Mouse (Mus musculus) thymus, adult 18-20 months (tissue): ENCODE data around the gene Taf3.

ENCODE experiments used
- DNase-seq, 2 experiments: peaks; one replicate each; pipeline ENCODE4 v3.0.0; 2022; ENCODE audit warnings: mixed read lengths in 2 of 2

Taf3 gene

GRCm38 (mm10) chr2:9888913-9889650, 159.3 kb downstream of the Taf3 start, which contains the start of gene 9230102O04Rik:
Gene 9230102O04Rik, minus strand, starts transcription at chr2:9889540.
- peak in 1 of 2 experiments; percentile 49 for DNase-seq

GRCm38 (mm10) chr2:9887636-9888035, 160.8 kb downstream of the Taf3 start:
- no peak for DNase-seq

GRCm38 (mm10) chr2:9886921-9887610, 161.3 kb downstream of the Taf3 start:
- DNase-seq = no peak

- DNase-seq = no peak
These were observed 162.4 kb downstream of the Taf3 start for GRCm38 (mm10) chr2:9886031-9886430.

- DNase-seq = no peak
These were observed 163.1 kb downstream of the Taf3 start for GRCm38 (mm10) chr2:9885217-9885770.

GRCm38 (mm10) chr2:9884533-9885216, 163.7 kb downstream of the Taf3 start:
- DNase-seq = no peak

GRCm38 (mm10) chr2:9883803-9884532, 164.4 kb downstream of the Taf3 start:
- no peak for DNase-seq

- DNase-seq = no peak
These were observed 165.2 kb downstream of the Taf3 start for GRCm38 (mm10) chr2:9882926-9883802.

GRCm38 (mm10) chr2:9882371-9882925, 165.9 kb downstream of the Taf3 start:
- no peak for DNase-seq

GRCm38 (mm10) chr2:9881611-9882023, 166.8 kb downstream of the Taf3 start:
- no peak for DNase-seq

GRCm38 (mm10) chr2:9881051-9881591, 167.3 kb downstream of the Taf3 start, which contains the start of gene 4930412O13Rik:
Gene 4930412O13Rik, plus strand, starts transcription at chr2:9881252.
- no peak for DNase-seq

- DNase-seq = no peak
These were observed 168.1 kb downstream of the Taf3 start for GRCm38 (mm10) chr2:9880271-9880670.

- DNase-seq = peak; percentile 91 to 93
These were observed 168.9 kb downstream of the Taf3 start for GRCm38 (mm10) chr2:9879493-9879892.

GRCm38 (mm10) chr2:9879092-9879491, 169.3 kb downstream of the Taf3 start:
- DNase-seq = no peak

- DNase-seq = peak; percentile 76 to 84
These were observed 169.8 kb downstream of the Taf3 start for GRCm38 (mm10) chr2:9878564-9879081.

- peak; percentile 35 to 55 for DNase-seq
These were observed 170.3 kb downstream of the Taf3 start for GRCm38 (mm10) chr2:9877966-9878563.

GRCm38 (mm10) chr2:9877326-9877690, 171.1 kb downstream of the Taf3 start:
- DNase-seq = peak; percentile 44 to 46

- peak in 1 of 2 experiments; percentile 33 for DNase-seq
These were observed 171.6 kb downstream of the Taf3 start for GRCm38 (mm10) chr2:9876621-9877325.

GRCm38 (mm10) chr2:9875676-9876357, 172.6 kb downstream of the Taf3 start:
- DNase-seq = peak in 1 of 2 experiments; percentile 57
